Mouse (Mus musculus) G1E (cell line): ENCODE measurements around the gene Gm11541.

Experiments used
- CTCF ChIP-seq: IDR thresholded peaks from 2 replicates; pipeline ENCODE4 v1.5.1; 2012; ENCODE audit warnings: low read depth, low read length, inconsistent platforms, mixed read lengths
- GATA2 ChIP-seq: IDR thresholded peaks from 2 replicates; pipeline ENCODE4 v1.6.1; 2012; ENCODE audit warnings: low read depth, low read length, inconsistent platforms, borderline replicate concordance
- TAL1 ChIP-seq: conservative IDR thresholded peaks from 2 replicates; pipeline ENCODE4 v1.6.1; 2012; ENCODE audit warnings: low read depth, low read length, inconsistent platforms, mixed read lengths

DNA sequence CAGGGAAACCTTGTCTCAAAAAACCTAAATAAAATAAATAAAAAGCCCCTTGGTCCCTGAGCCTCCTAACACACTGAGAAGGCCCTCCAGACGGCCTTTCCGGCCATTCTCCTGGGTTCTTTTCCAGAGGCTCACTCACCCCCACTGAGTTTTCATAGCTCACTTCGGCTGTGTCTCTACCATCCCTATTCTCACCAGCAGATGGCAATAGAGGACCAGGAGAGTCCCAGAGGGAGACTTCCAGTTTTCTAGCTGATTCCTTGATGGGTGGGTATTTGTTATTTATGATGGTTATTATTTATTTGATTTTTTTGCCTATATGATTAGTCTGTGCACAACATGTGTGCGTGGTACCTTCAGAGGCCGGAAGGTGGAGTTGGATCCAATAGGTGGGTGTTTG, 26.0 kb upstream of the Gm11541 start:
- TF ChIP-seq CTCF (peak; percentile 69), TAL1 (no peak), GATA2 (no peak)
